Mouse (Mus musculus) embryonic fibroblast, embryonic 13.5 days (primary cell): Measurements from ENCODE around the gene Car6.

Experiments
- CTCF ChIP-seq: IDR thresholded peaks from 2 replicates; pipeline ENCODE4 v1.5.1; 2011; ENCODE audit warnings: mild to moderate bottlenecking, control low read depth, low read length, moderate library complexity, borderline replicate concordance; ENCODE audit not compliant: insufficient read depth
- POLR2A ChIP-seq: IDR thresholded peaks from 2 replicates; pipeline ENCODE4 v1.6.1; 2011; ENCODE audit warnings: low read depth, mild to moderate bottlenecking, control low read depth, low read length, moderate library complexity

GRCm38 (mm10) chr4:150223830-150224229 is 22.7 kb upstream of the Car6 start:
- TF ChIP-seq CTCF = no peak
- TF ChIP-seq POLR2A = no peak
